Mouse (Mus musculus): ENCODE measurements at regions not wholly inside any gene's neighbourhood (a gene's known extent, or its start where the extent isn't known, plus 50 kb on each side); places are given as distances from the start of the nearest gene placed in this dataset.

- no peak for DNase-seq (ENCODE audit: low read depth, low spot score)
Observed at GRCm38 (mm10) chr5:64496853-64497252, 306.3 kb upstream of the Klf3 start.

GRCm38 (mm10) chr5:64498431-64498830, 304.8 kb upstream of the Klf3 start:
- DNase-seq (ENCODE audit: low read depth, low spot score), result no peak

GRCm38 (mm10) chr5:64499131-64499530, 304.1 kb upstream of the Klf3 start:
- no peak for DNase-seq (ENCODE audit: low read depth, low spot score)

- DNase-seq (ENCODE audit: low read depth, low spot score), result peak; percentile 44
Observed at GRCm38 (mm10) chr5:64500413-64500812, 302.8 kb upstream of the Klf3 start.

- DNase-seq (ENCODE audit: low read depth, low spot score), result peak; percentile 64
Observed at GRCm38 (mm10) chr5:64500866-64501265, 302.3 kb upstream of the Klf3 start.

- no peak for DNase-seq (ENCODE audit: low read depth, low spot score)
Observed at GRCm38 (mm10) chr5:64501746-64502145, 301.4 kb upstream of the Klf3 start.

GRCm38 (mm10) chr5:64503514-64503913, 299.7 kb upstream of the Klf3 start:
- peak; percentile 74 for DNase-seq (ENCODE audit: low read depth, low spot score)

GRCm38 (mm10) chr5:64504507-64504906, 298.7 kb upstream of the Klf3 start:
- no peak for DNase-seq (ENCODE audit: low read depth, low spot score)

- peak; percentile 51 for DNase-seq (ENCODE audit: low read depth, low spot score)
Observed at GRCm38 (mm10) chr5:64505227-64505834, 297.9 kb upstream of the Klf3 start.

- DNase-seq (ENCODE audit: low read depth, low spot score), result peak; percentile 51
Observed at GRCm38 (mm10) chr5:64505835-64506600, 297.2 kb upstream of the Klf3 start.

- no peak for DNase-seq (ENCODE audit: low read depth, low spot score)
Observed at GRCm38 (mm10) chr5:64508565-64508964, 294.6 kb upstream of the Klf3 start.

- DNase-seq (ENCODE audit: low read depth, low spot score), result no peak
Observed at GRCm38 (mm10) chr5:64513155-64513945, 289.8 kb upstream of the Klf3 start.

- DNase-seq (ENCODE audit: low read depth, low spot score), result no peak
Observed at GRCm38 (mm10) chr5:64516115-64516665, 287.0 kb upstream of the Klf3 start.

GRCm38 (mm10) chr5:64517241-64517640, 285.9 kb upstream of the Klf3 start:
- no peak for DNase-seq (ENCODE audit: low read depth, low spot score)

GRCm38 (mm10) chr5:64517835-64518234, 285.4 kb upstream of the Klf3 start:
- DNase-seq (ENCODE audit: low read depth, low spot score), result peak; percentile 50

- no peak for DNase-seq (ENCODE audit: low read depth, low spot score)
Observed at GRCm38 (mm10) chr5:64519036-64519435, 284.2 kb upstream of the Klf3 start.

GRCm38 (mm10) chr5:64519731-64520130, 283.5 kb upstream of the Klf3 start:
- no peak for DNase-seq (ENCODE audit: low read depth, low spot score)

GRCm38 (mm10) chr5:64521401-64521800, 281.8 kb upstream of the Klf3 start:
- no peak for DNase-seq (ENCODE audit: low read depth, low spot score)

- no peak for DNase-seq (ENCODE audit: low read depth, low spot score)
Observed at GRCm38 (mm10) chr5:64521969-64522368, 281.2 kb upstream of the Klf3 start.

GRCm38 (mm10) chr5:64526521-64526920, 276.7 kb upstream of the Klf3 start:
- DNase-seq (ENCODE audit: low read depth, low spot score), result no peak

GRCm38 (mm10) chr5:64527962-64528361, 275.2 kb upstream of the Klf3 start:
- no peak for DNase-seq (ENCODE audit: low read depth, low spot score)

- no peak for DNase-seq (ENCODE audit: low read depth, low spot score)
Observed at GRCm38 (mm10) chr5:64534371-64534770, 268.8 kb upstream of the Klf3 start.

All from skeletal muscle tissue, adult 2 months (tissue).